Mouse (Mus musculus): Measurements from ENCODE around the gene Tet3. TPM values are rescaled to one million over a fixed set of nuclear protein-coding genes. Genes with fewer than 3 reads are reported as not detected.
A peak's percentile ranks its signal among the peaks of the same experiment; 100 is the strongest.

The Tet3 gene
- polyA plus RNA-seq, 1 experiment = 32.6 TPM

- H3K27me3 ChIP-seq (ENCODE audit: control insufficient read depth, insufficient read depth, low read length) = no peaks in the 10 kb centered on the region
- H3K27ac ChIP-seq (ENCODE audit: control insufficient read depth, insufficient read depth, low read length) = peak overlapping the region; percentile 33; the same call in 1 of the 2 replicates
- no peak for TF ChIP-seq CTCF (IDR thresholded peaks at IDR 0.05; ENCODE audit: borderline replicate concordance, control insufficient read depth, extremely low read depth, insufficient read depth, low read length, poor library complexity)
- TF ChIP-seq POLR2A (IDR thresholded peaks at IDR 0.05; ENCODE audit: control insufficient read depth, extremely low read depth, insufficient read depth, low read length, poor library complexity) = no peak
- no peak overlapping the region for H3K4me3 ChIP-seq (ENCODE audit: control insufficient read depth, insufficient read depth, low read length)
- peaks cover 56% of the 10 kb centered on the region for H3K4me1 ChIP-seq (replicated peaks; ENCODE audit: control insufficient read depth, insufficient read depth, low read length)
- WGBS = 24% methylated on average over 3 of the region's 3 CpGs
- H3K36me3 ChIP-seq (ENCODE audit: control insufficient read depth, insufficient read depth, low read length) = no peaks in the 10 kb centered on the region
- DNase-seq = no peak
Measured at GRCm38 (mm10) chr6:83449440-83449839, 9.4 kb downstream of the Tet3 start.

- H3K4me1 ChIP-seq (replicated peaks; ENCODE audit: control insufficient read depth, insufficient read depth, low read length) = peaks cover 51% of the 10 kb centered on the region
- TF ChIP-seq CTCF (IDR thresholded peaks at IDR 0.05; ENCODE audit: borderline replicate concordance, control insufficient read depth, extremely low read depth, insufficient read depth, low read length, poor library complexity) (no peak), POLR2A (IDR thresholded peaks at IDR 0.05; ENCODE audit: control insufficient read depth, extremely low read depth, insufficient read depth, low read length, poor library complexity) (no peak)
- H3K27ac ChIP-seq (ENCODE audit: control insufficient read depth, insufficient read depth, low read length) = peak overlapping the region; percentile 33; the same call in 1 of the 2 replicates
- no peaks in the 10 kb centered on the region for H3K27me3 ChIP-seq (ENCODE audit: control insufficient read depth, insufficient read depth, low read length)
- no peak for DNase-seq
- H3K36me3 ChIP-seq (ENCODE audit: control insufficient read depth, insufficient read depth, low read length) = no peaks in the 10 kb centered on the region
- H3K4me3 ChIP-seq (ENCODE audit: control insufficient read depth, insufficient read depth, low read length) = no peak overlapping the region
- 18% methylated on average over 4 of the region's 4 CpGs for WGBS
Measured at GRCm38 (mm10) chr6:83448911-83449310, 10.0 kb downstream of the Tet3 start.

- Histone ChIP-seq H3K36me3 (ENCODE audit: control insufficient read depth, insufficient read depth, low read length) (no peaks in the 10 kb centered on the region), H3K27me3 (ENCODE audit: control insufficient read depth, insufficient read depth, low read length) (no peaks in the 10 kb centered on the region), H3K27ac (ENCODE audit: control insufficient read depth, insufficient read depth, low read length) (no peak overlapping the region), H3K4me1 (replicated peaks; ENCODE audit: control insufficient read depth, insufficient read depth, low read length) (peaks cover 41% of the 10 kb centered on the region), H3K4me3 (ENCODE audit: control insufficient read depth, insufficient read depth, low read length) (no peak overlapping the region)
- 89% methylated on average over 7 of the region's 7 CpGs for WGBS
- no peak for DNase-seq
- TF ChIP-seq POLR2A (IDR thresholded peaks at IDR 0.05; ENCODE audit: control insufficient read depth, extremely low read depth, insufficient read depth, low read length, poor library complexity) (no peak), CTCF (IDR thresholded peaks at IDR 0.05; ENCODE audit: borderline replicate concordance, control insufficient read depth, extremely low read depth, insufficient read depth, low read length, poor library complexity) (no peak)
Measured at GRCm38 (mm10) chr6:83447031-83447430, 11.9 kb downstream of the Tet3 start.

- Histone ChIP-seq H3K27me3 (ENCODE audit: control insufficient read depth, insufficient read depth, low read length) (no peaks in the 10 kb centered on the region), H3K27ac (ENCODE audit: control insufficient read depth, insufficient read depth, low read length) (no peak overlapping the region), H3K4me1 (replicated peaks; ENCODE audit: control insufficient read depth, insufficient read depth, low read length) (peaks cover 40% of the 10 kb centered on the region), H3K36me3 (ENCODE audit: control insufficient read depth, insufficient read depth, low read length) (no peaks in the 10 kb centered on the region), H3K4me3 (ENCODE audit: control insufficient read depth, insufficient read depth, low read length) (no peak overlapping the region)
- no peak for DNase-seq
- 97% methylated on average over 2 of the region's 2 CpGs for WGBS
- no peak for TF ChIP-seq POLR2A (IDR thresholded peaks at IDR 0.05; ENCODE audit: control insufficient read depth, extremely low read depth, insufficient read depth, low read length, poor library complexity)
- TF ChIP-seq CTCF (IDR thresholded peaks at IDR 0.05; ENCODE audit: borderline replicate concordance, control insufficient read depth, extremely low read depth, insufficient read depth, low read length, poor library complexity) = no peak
Measured at GRCm38 (mm10) chr6:83445796-83446195, 13.1 kb downstream of the Tet3 start.

- H3K4me3 ChIP-seq (ENCODE audit: control insufficient read depth, insufficient read depth, low read length) = no peak overlapping the region
- TF ChIP-seq POLR2A (IDR thresholded peaks at IDR 0.05; ENCODE audit: control insufficient read depth, extremely low read depth, insufficient read depth, low read length, poor library complexity) (no peak), CTCF (IDR thresholded peaks at IDR 0.05; ENCODE audit: borderline replicate concordance, control insufficient read depth, extremely low read depth, insufficient read depth, low read length, poor library complexity) (no peak)
- no peaks in the 10 kb centered on the region for H3K27me3 ChIP-seq (ENCODE audit: control insufficient read depth, insufficient read depth, low read length)
- 81% methylated on average over 13 of the region's 13 CpGs for WGBS
- H3K36me3 ChIP-seq (ENCODE audit: control insufficient read depth, insufficient read depth, low read length) = no peaks in the 10 kb centered on the region
- H3K27ac ChIP-seq (ENCODE audit: control insufficient read depth, insufficient read depth, low read length) = no peak overlapping the region
- no peak for DNase-seq
- H3K4me1 ChIP-seq (replicated peaks; ENCODE audit: control insufficient read depth, insufficient read depth, low read length) = peaks cover 42% of the 10 kb centered on the region
Measured at GRCm38 (mm10) chr6:83443441-83444340, 15.2 kb downstream of the Tet3 start.

GRCm38 (mm10) chr6:83442639-83443038 is 16.2 kb downstream of the Tet3 start:
- H3K4me1 ChIP-seq (replicated peaks; ENCODE audit: control insufficient read depth, insufficient read depth, low read length) = peaks cover 46% of the 10 kb centered on the region
- WGBS = 91% methylated on average over 3 of the region's 3 CpGs
- no peak for TF ChIP-seq POLR2A (IDR thresholded peaks at IDR 0.05; ENCODE audit: control insufficient read depth, extremely low read depth, insufficient read depth, low read length, poor library complexity)
- TF ChIP-seq CTCF (IDR thresholded peaks at IDR 0.05; ENCODE audit: borderline replicate concordance, control insufficient read depth, extremely low read depth, insufficient read depth, low read length, poor library complexity) = no peak

More at GRCm38 (mm10) chr6:83442639-83443038, 16.2 kb downstream of the Tet3 start:
- Histone ChIP-seq H3K27me3 (ENCODE audit: control insufficient read depth, insufficient read depth, low read length) (no peaks in the 10 kb centered on the region), H3K36me3 (ENCODE audit: control insufficient read depth, insufficient read depth, low read length) (no peaks in the 10 kb centered on the region), H3K4me3 (ENCODE audit: control insufficient read depth, insufficient read depth, low read length) (no peak overlapping the region), H3K27ac (ENCODE audit: control insufficient read depth, insufficient read depth, low read length) (no peak overlapping the region)
- DNase-seq = no peak

Data from thymus, adult 2 months (tissue).